Mouse (Mus musculus): ENCODE data around the gene Ncoa4. TPM values are rescaled to one million over a fixed set of nuclear protein-coding genes. Genes with fewer than 3 reads are reported as not detected.

The Ncoa4 gene
- polyA plus RNA-seq, 2 experiments from 2014 or later, result 94.6 to 95.8 TPM

DNA sequence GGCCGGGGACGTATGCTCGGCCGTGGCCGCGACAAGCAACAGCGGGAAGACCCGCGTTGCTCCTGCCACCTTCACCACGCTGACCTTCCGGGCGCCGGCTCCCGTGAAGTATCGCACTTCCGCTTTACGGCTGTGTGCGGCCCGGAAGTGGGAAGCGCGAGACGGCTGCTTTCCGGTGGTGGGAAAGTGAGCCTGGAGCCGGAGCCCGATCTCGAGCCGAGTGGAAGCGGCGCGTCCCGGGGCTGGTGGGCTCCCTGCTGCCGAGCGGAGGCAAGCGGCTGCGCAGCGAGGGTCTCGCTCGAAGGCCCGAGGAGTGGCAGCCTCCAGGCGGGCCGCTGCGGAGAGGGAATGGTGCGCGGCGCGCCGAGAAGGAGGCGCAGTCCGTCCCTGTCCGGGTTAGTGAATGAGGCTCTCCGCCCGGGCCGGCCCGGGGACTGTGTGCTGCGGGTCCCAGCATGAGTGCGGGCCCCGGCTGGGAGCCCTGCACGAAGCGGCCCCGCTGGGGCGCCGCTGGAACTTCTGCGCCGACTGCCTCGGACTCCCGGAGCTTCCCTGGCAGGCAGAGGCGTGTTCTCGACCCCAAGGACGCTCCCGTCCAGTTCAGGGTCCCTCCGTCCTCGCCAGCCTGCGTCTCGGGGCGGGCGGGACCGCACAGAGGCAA lies 42.3 kb downstream of the Ncoa4 start, which contains the start of the genes Timm23 and Parg:
Timm23 (minus strand) TSS at position 108 of the 661 bp plus-strand sequence.
Parg (plus strand) TSS at position 159 of the 661 bp plus-strand sequence.
- peak; percentile 93 for ATAC-seq

DNA sequence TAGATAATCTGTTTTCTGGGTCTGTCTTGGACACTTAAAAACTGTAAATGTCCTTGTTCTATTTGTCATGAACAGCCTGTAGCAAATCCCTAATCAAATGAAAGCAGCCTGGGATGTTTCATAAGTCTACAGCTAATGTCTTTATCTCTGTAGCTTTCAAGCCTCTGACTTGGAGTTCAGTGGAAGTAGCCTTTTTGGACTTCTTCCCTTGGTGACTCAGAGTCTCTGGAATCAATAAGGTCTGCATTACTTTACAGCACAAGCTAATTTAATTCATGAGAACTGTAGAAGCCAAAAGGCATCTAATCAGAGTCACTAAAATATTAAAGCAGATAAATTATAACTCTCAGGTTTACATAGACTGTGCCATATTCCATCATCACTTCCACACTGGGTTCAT lies 66.9 kb downstream of the Ncoa4 start:
- no peak for ATAC-seq

DNA sequence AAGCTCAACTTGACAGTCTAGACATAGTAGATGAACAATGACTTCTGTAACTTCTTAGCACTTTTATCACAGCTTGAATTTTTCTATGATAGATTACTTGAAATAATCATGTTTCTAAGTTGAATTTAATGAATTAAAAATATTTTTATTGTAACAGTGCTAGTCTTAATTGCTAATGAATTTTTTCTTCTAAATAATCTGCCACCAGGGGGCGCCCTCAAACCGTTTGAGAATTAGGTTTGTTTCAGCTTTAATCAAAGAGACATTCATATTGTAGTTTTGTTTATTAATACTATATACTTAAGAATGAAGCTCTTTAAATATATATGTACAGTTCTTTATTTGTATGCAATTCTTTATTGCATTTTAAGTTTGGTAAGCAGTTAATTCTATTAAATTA lies 69.3 kb downstream of the Ncoa4 start:
- no peak for ATAC-seq

Other genes starting within 250 kb of the Ncoa4 start
- not detected for gene Galnt15, start 130.9 kb upstream of the Ncoa4 start, polyA plus RNA-seq (2017; shearing (Covaris generic))
- 10 to 100 TPM in 1 of 2 experiments, 1 to 10 TPM in 1; 7.0 to 19.7 TPM for gene Oxnad1, start 74.5 kb upstream of the Ncoa4 start, polyA plus RNA-seq (2017; shearing (Covaris generic))
- gene Dph3, start 74.1 kb upstream of the Ncoa4 start, polyA plus RNA-seq (2017; shearing (Covaris generic)), result 10 to 100 TPM; 72.4 to 81.8 TPM
- under 1 TPM in 1 of 2 experiments, not detected in 1; 0.66 TPM for gene Msmb, start 17.8 kb upstream of the Ncoa4 start, polyA plus RNA-seq (2017; shearing (Covaris generic))
- gene Timm23, start 42.0 kb downstream of the Ncoa4 start, polyA plus RNA-seq (2017; shearing (Covaris generic)), result 100 to 1,000 TPM; 177 to 183 TPM
- gene Parg, start 42.1 kb downstream of the Ncoa4 start, polyA plus RNA-seq (2017; shearing (Covaris generic)), result 10 to 100 TPM; 19.5 to 20.7 TPM
- under 1 TPM in 1 of 2 experiments, not detected in 1; 0.09 TPM for gene Ogdhl, start 162.2 kb downstream of the Ncoa4 start, polyA plus RNA-seq (2017; shearing (Covaris generic))
- not detected for gene 1700024G13Rik, start 228.5 kb downstream of the Ncoa4 start, polyA plus RNA-seq (2017; shearing (Covaris generic))